Mouse (Mus musculus): ENCODE measurements around the gene Tor1b.
A peak's percentile ranks its signal among the peaks of the same experiment; 100 is the strongest.

Tor1b gene

GRCm38 (mm10) chr2:30985111-30986020, 32.6 kb downstream of the Tor1b start:
- peak; percentile 44 to 54 for DNase-seq (ENCODE audit: low spot score in 2 of 2)

GRCm38 (mm10) chr2:30990221-30990620, 37.5 kb downstream of the Tor1b start:
- DNase-seq (ENCODE audit: low spot score in 2 of 2) = no peak

GRCm38 (mm10) chr2:30994853-30995252, 42.1 kb downstream of the Tor1b start:
- no peak for DNase-seq (ENCODE audit: low spot score in 2 of 2)

- DNase-seq (ENCODE audit: low spot score in 2 of 2) = no peak
Observed at GRCm38 (mm10) chr2:30995432-30995996, 42.8 kb downstream of the Tor1b start.

GRCm38 (mm10) chr2:30998443-30999260, 45.9 kb downstream of the Tor1b start:
- no peak for DNase-seq (ENCODE audit: low spot score in 2 of 2)

GRCm38 (mm10) chr2:31002857-31003256, 50.1 kb downstream of the Tor1b start:
- no peak for DNase-seq (ENCODE audit: low spot score in 2 of 2)

- no peak for DNase-seq (ENCODE audit: low spot score in 2 of 2)
Observed at GRCm38 (mm10) chr2:31005453-31005852, 52.7 kb downstream of the Tor1b start.

GRCm38 (mm10) chr2:31006434-31006833, 53.7 kb downstream of the Tor1b start:
- DNase-seq (ENCODE audit: low spot score in 2 of 2) = no peak

- no peak for DNase-seq (ENCODE audit: low spot score in 2 of 2)
Observed at GRCm38 (mm10) chr2:31007208-31007607, 54.4 kb downstream of the Tor1b start.
